Mouse (Mus musculus) ZHBTc4 (cell line): ENCODE measurements around the gene Abca13.
A peak's percentile ranks its signal among the peaks of the same experiment; 100 is the strongest.

Experiments used
- DNase-seq: peaks from one replicate; pipeline ENCODE4 v3.0.0-alpha.2; 2011; ENCODE audit warnings: low read depth, low spot score

Abca13 gene

DNA sequence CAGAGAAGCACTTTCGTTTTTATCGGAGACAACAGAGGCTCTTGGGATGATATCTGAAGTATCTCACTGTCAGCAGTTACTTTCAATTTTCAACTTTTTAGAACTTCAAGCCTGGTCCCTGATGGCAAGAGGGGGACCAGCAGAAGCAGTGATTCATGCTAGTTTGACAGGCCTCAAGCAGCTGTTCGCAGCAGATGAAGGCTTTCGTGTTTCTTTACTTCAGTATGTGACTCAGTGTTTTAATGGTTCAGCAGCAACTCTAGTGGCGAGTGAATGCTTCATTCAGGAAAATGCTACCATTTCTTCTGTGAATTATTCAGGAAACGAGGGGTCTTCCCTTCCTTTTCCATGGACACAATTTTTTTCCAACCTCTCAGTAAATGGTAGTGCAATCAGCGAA lies 99.4 kb downstream of the Abca13 start:
- DNase-seq, result no peak

- DNase-seq, result no peak
Measured at GRCm38 (mm10) chr11:9299615-9300014, 107.9 kb downstream of the Abca13 start.

DNA sequence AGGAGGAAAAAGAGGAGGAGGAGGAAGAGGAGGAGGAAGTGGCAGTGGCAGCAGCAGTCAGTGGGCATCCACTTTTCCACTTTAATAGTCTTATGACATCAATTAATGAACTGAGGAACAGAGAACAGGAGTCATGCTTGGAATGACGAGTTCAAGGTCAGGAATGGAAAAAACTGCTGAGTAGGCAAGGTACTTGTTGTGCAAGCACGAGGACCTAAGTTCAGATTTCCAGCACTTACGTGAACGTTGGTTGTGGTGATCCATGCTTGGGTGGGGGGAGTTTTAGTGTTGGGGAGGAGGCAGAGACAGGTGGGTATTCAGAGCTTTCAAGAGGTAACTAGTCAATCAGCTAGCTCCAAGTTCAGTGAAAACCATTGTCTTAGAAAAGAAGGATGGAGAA lies 113.7 kb downstream of the Abca13 start:
- DNase-seq, result no peak

GRCm38 (mm10) chr11:9316545-9316944 lies 124.8 kb downstream of the Abca13 start:
- no peak for DNase-seq

DNA sequence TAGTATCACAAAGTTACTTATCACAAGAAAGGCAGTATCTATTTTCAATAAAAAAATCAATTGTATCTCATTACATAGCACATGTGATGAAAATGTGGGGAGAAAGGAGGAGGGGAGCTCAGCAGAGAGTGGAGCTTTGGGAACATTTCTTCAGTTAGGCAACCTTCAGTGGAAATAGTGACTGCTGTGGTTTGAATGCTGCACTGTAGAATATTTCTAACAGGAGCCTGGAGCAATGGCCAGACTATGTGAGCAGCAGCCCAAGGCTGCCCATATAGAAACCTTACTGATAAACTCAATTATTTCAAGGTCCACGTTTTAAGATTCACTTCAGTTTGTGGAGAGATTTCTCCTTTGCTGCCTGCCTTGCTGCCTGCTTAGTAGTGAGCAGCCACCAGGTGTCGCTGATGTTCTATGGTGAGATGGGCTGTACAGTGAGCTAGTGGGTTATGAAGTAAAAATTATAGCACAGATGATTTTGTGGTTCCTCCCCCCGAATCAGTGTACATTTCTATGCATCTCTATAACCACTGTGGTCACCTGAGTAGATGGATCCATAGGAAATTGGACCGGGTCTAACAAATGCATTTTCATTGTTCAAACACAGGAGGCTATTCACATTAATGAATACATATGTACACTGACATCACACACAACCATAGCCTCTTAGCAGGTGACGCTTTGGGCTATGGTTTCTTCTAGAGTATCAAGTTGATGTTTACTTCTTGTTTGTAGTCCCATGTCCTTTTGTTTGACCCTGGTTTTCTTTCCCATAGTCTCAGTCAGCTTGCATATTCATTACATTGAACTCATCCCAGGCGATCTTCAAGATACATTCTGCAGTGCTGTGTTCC lies 125.6 kb downstream of the Abca13 start:
- peak; percentile 57 for DNase-seq

DNA sequence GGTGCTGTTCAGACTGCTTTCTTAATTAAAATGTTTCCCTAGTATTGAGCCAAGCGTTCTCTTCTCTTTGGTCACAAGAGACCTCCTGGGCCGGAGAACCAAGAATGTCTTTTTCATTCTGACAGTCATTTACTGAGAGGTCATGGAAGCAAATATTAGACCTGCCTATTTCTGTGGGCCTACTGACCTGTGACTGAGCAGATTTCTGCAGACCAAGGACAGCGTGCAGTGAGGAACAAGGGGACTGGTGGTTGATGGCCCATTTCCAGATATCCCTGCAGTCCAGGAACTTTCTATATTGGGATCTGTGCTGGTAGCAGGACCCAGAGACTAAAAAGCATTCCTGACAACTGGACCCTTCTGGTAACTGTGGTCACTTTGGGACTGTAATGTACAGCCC lies 146.4 kb downstream of the Abca13 start:
- DNase-seq, result no peak

DNA sequence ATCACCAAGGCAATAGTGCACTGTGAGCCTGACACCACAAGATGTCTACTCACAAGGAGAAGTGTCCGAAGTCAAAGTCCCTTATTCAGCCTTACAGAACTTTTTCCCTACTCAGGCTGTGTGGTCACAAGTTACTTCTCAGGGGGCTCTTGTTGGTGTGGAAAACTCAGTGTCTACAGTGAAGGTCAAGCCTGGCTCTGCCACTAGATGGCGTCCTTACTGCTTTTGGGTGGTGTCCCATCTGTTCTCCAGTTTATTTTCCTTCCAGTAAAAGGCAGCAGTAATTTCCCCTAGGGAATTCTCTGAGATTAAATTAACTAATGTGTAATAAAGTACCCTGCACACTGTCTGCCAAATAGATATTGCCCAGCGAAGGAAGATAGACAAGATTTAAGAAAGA lies 156.0 kb downstream of the Abca13 start:
- DNase-seq, result peak; percentile 61

- DNase-seq, result no peak
Measured at GRCm38 (mm10) chr11:9373160-9373559, 181.4 kb downstream of the Abca13 start.

DNA sequence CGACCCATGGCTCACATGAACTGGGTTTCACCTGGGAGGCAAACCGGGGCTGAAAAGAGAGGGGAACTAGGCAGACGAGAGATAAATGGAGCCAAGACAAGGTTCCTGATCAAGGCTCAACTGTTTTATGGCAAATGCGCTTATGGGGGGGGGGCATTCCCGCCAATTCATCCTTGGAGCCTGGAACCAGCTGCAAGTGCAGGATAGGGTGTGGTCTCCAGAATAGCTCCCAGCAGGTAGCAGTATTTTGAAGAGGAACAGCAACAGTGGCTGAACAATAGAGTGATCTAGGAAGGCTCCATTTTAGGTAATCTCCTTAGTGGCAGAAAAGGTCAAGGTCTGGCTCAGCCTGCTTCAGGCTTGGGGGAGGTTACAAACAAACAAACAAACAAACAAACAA lies 182.7 kb downstream of the Abca13 start:
- peak; percentile 52 for DNase-seq

GRCm38 (mm10) chr11:9388520-9388919 lies 196.8 kb downstream of the Abca13 start:
- DNase-seq, result no peak

- no peak for DNase-seq
Measured at GRCm38 (mm10) chr11:9416946-9417345, 225.2 kb downstream of the Abca13 start.

DNA sequence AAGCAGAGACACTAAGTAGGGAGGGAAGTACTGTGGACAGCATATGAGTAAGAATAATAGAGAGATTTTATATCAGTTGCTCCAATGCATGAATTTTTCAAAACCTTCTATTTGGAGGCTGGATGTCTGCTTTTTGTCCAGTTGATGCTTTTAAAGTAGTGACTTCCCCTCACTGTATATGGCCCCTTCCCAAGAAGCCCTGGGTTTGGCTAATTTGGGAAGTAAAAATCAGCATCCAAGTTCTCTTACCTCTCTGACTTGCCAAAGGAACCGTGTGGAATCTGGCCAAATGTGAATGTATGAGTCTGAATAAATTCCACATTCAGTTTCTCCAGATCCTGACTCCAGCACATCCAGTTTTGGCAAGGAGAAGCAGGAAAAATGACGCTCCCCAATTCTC lies 228.5 kb downstream of the Abca13 start:
- DNase-seq, result no peak

DNA sequence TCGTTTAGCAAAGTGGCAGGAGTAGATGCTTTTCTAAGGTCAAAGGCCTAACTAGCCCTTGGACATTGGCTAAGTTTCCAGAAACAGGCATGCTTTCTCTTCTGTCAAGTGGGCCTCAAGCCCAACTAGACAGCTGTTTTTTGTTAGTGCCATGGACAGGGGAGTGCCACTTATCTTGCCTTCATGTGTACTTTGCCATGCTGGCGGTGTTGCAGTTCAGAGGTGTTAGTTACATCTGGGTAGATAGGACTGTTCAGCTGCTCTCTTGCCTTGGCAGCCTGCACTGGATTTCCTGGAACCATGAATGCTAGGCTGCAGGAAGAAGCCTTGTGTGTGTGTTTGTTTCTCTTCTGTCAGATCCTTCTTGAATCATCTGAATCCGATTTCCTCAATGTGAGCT lies 235.7 kb downstream of the Abca13 start:
- DNase-seq, result no peak

GRCm38 (mm10) chr11:9432807-9433206 lies 241.1 kb downstream of the Abca13 start:
- no peak for DNase-seq

DNA sequence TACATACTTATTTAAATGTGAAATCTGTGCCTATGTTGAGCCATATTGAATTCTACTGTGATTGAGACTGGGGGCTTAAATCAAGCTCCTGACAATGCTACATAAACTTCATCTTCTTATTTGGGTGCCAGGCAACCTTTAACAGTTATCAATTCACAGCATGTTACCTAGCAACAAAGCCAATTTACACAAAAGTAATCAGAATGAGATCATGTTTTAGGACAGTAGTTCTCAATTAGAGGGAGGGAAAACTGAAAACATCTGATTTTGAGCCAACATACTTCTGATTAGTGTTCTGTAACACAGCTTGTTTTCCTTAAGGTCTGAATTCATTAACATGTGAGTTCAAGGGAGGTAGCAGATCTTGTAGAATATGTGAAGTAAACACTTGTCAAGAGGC lies 244.9 kb downstream of the Abca13 start:
- DNase-seq, result no peak

DNA sequence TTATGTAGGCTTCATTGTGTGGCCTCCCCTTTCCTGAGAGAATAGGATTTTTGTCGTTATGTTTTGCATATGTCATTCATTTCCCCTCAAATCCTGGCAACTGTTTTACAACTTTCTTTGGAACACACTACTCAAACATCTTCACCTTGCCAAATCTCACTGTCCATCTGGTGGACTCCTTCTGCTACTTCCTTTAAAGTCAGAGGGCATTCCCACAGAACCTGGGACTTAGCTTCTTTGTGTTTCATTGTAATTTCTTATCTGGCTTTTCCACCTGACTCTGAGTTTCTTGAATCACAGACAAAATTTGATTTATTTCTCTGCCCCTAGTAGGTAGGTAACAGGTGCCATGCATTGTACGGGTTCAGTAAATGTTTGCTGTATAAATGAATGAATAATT lies 248.0 kb downstream of the Abca13 start:
- no peak for DNase-seq

GRCm38 (mm10) chr11:9441192-9441591 lies 249.4 kb downstream of the Abca13 start:
- DNase-seq, result no peak

DNA sequence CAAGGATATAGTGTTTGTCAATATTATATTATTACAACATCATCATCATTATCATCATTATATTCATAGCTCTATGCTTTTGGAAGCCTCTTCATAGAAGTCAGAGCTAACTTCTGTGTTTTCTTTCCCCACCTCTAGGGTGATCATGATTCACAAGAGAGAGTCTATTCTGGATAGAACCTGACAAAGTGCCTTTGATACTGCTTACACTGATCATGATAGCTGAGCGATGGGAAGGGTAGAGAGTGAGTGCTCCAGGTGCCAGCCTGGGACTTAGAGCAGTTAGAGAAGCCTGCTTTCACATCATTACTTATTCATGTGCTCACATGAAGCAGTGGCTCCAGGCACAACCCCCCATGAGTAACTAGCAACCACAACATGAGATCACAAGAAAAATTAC lies 280.7 kb downstream of the Abca13 start:
- DNase-seq, result no peak

DNA sequence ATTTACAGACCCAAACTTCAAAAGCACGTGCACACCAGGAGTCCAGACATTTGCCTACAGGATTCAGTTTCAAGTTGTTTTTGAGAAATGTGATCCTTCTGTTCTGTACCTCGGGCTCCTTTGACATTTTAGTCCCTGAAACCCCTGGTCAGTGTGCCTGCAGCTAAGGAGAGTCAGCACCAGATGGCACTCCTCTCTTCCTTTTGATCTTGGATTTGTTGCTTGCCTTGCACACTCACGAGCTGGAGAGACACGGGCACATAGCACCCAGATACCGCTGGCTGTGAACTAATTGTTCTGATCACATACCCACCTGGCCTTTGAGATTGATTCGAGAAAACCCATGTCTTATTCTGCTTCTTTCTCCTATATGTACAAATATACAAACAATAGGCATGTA lies 289.8 kb downstream of the Abca13 start:
- peak; percentile 46 for DNase-seq

GRCm38 (mm10) chr11:9500326-9501142 lies 308.8 kb downstream of the Abca13 start:
- DNase-seq, result no peak

- peak; percentile 64 for DNase-seq
Measured at GRCm38 (mm10) chr11:9514966-9515365, 323.2 kb downstream of the Abca13 start.

- no peak for DNase-seq
Measured at GRCm38 (mm10) chr11:9528556-9528955, 336.8 kb downstream of the Abca13 start.

DNA sequence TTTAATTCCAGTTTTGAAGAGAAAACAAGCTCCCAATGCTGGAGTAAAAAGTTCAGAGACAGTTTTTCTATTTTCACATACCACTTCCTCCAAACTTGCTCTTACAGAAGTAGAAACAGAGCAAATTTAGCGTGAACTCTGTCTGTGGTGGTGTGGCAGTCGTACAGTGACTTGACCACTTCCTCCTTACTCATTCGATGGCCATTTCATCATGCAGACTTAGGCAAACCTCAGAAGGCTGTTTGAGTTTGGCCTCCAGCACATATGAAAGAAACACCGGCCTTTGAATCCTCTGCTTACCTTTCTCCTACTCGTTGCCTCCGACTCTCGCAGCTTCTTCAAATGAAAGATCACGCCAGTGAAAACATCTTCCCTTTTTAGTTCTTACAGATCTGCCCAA lies 340.0 kb downstream of the Abca13 start:
- no peak for DNase-seq
